Mouse (Mus musculus): ENCODE data around the gene Mptx1. TPM values are rescaled to one million over a fixed set of nuclear protein-coding genes. Genes with fewer than 3 reads are reported as not detected.
"Not testable (repeated sequence)": the region's sequence is repeated elsewhere in the genome, so short reads cannot be mapped to it uniquely, and the experiment has no call there.

The Mptx1 gene
- polyA plus RNA-seq (2012; rRNA removed): not detected in 2 replicates

DNA sequence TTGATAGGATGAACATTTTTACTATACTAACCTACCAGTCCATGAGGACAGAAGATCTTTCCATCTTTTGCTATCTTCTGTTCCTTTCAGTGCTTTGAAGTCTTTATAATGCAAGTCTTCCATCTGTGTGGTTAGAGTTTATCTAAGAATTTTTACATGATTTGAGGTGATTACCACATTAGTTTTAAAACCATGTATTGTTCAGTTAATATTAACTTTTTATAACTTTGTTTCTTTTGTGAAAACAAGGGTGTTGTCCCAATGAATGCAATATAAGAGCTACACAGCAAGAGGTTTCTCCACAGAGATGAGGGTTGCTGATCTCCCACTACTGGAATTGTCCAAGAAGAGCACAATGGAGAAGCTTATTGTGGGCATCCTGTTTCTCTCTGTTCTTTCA is at the start of gene Mptx1:
Gene Mptx1 (plus strand): TSS at position 301 of the 400 bp plus-strand sequence.
- DNase-seq (ENCODE audit: low read depth): no peak
- TF ChIP-seq POLR2A (IDR thresholded peaks at IDR 0.05; ENCODE audit: borderline replicate concordance, extremely low read depth, insufficient read depth, insufficient read length, poor library complexity, severe bottlenecking) (no peak), CTCF (IDR thresholded peaks at IDR 0.05; ENCODE audit: borderline replicate concordance, extremely low read depth, insufficient read depth, insufficient read length) (no peak)

DNA sequence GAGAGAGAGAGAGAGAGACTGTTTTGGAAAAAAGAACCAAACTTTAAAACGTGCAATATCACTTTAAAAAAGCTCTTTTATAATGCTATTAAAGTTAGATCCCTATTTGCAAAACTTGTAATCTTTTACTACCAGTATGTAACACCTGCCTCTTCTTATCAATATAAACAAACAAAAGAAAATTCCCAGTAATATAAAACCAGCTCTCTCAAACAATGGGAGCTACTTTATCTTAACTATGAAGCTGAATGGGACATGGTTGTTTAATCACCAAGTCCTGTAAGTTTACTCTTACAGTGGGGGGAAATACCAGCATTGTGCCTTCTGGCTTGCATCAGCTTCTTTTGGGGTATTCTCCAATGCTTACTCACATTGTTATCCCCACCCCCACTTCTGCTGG is 27.2 kb upstream of the Mptx1 start:
- no peak for DNase-seq (ENCODE audit: low read depth)
- TF ChIP-seq POLR2A (IDR thresholded peaks at IDR 0.05; ENCODE audit: borderline replicate concordance, extremely low read depth, insufficient read depth, insufficient read length, poor library complexity, severe bottlenecking): no peak
- TF ChIP-seq CTCF (IDR thresholded peaks at IDR 0.05; ENCODE audit: borderline replicate concordance, extremely low read depth, insufficient read depth, insufficient read length): no peak

DNA sequence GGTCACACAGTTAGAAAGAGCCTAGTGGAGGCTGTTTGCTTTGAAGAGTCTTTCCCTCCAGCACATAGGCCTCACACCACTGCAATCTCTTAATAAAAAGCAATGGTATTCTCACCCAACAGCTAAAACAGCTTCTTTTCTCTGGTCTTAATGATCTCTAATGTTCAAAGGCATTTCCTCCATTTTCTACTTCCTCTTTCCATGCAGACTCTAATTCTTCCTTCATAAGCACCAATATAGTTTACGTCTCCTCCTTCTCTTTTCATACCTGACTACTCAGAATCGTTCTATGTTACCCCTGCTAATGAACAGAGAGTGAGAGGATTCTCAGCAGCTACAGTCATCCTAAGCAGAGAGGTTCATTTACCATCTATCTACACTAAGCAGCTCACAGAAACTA is 13.0 kb upstream of the Mptx1 start:
- DNase-seq (ENCODE audit: low read depth): no peak
- no peak for TF ChIP-seq POLR2A (IDR thresholded peaks at IDR 0.05; ENCODE audit: borderline replicate concordance, extremely low read depth, insufficient read depth, insufficient read length, poor library complexity, severe bottlenecking)
- no peak for TF ChIP-seq CTCF (IDR thresholded peaks at IDR 0.05; ENCODE audit: borderline replicate concordance, extremely low read depth, insufficient read depth, insufficient read length)

DNA sequence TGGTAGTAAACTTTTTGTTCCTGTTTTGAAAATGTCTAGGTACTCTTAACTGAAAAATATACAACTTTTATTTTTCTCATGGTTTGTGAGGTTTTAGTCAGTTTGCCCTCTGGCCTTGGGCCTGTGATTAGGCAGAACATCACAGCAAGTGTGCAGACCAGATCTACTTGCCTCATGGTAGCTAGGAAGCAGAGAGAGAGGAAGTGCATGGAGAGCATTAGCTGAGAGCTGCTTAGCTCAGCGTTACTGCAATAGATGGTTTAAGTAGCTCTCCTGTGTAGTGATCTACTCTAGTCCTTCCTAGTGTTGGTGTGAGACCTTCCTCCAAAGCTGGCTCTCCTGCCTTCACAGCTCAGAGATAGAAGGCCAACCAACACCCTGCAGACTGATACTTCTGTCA is 23.3 kb downstream of the Mptx1 start:
- not testable (repeated sequence) for DNase-seq (ENCODE audit: low read depth)

DNA sequence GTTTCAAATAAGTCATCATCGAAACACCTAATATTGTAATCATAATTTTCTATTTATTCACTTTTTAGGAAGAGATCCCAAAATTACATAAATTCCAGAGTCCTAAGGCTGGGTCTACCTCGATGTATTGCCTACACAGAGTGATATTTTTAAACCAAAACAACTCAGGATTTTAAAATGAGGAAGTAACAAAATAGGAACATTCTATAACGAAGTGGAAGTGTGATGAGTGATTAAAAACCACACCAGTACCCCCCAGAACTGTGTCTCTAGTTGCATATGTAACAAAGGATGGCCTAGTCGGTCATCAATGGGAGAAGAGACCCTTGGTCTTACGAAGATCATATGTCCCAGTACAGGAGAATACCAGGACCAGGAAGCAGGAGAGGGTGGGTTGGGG is 24.3 kb downstream of the Mptx1 start:
- no peak for TF ChIP-seq POLR2A (IDR thresholded peaks at IDR 0.05; ENCODE audit: borderline replicate concordance, extremely low read depth, insufficient read depth, insufficient read length, poor library complexity, severe bottlenecking)
- TF ChIP-seq CTCF (IDR thresholded peaks at IDR 0.05; ENCODE audit: borderline replicate concordance, extremely low read depth, insufficient read depth, insufficient read length): no peak

DNA sequence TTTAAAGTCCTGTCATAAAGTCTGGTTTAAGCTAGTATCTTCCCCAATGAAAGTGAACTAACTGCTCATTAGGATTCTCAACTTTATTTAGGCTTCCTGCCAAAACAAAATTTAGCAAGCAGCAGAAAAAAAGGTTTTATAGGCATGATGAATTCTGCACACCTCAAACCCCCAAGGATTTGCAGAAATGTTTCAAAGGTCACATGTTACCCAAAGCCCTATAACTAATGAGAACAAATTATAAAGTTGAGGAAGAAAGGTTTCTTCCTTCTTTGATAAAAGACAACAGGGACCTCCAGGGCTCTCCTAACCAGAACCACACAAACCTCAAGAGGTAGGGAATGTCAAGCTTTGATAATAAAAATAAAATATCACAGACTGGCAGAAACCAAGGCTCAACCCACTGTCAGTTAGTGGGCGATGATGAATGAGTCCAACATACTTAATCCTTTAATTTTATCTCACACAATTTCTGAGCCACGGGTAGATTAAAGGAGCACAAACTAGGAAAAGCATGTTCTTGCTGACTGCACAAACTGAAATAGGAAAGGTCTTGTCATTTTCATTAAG is 34.6 kb downstream of the Mptx1 start, which contains the start of gene Olfr417:
Gene Olfr417 (plus strand): TSS at position 241 of the 570 bp plus-strand sequence.
- no peak for DNase-seq (ENCODE audit: low read depth)
- TF ChIP-seq POLR2A (IDR thresholded peaks at IDR 0.05; ENCODE audit: borderline replicate concordance, extremely low read depth, insufficient read depth, insufficient read length, poor library complexity, severe bottlenecking) (no peak), CTCF (IDR thresholded peaks at IDR 0.05; ENCODE audit: borderline replicate concordance, extremely low read depth, insufficient read depth, insufficient read length) (no peak)

More for the DNA sequence above, 24.3 kb downstream of the Mptx1 start:
- DNase-seq (ENCODE audit: low read depth): no peak

DNA sequence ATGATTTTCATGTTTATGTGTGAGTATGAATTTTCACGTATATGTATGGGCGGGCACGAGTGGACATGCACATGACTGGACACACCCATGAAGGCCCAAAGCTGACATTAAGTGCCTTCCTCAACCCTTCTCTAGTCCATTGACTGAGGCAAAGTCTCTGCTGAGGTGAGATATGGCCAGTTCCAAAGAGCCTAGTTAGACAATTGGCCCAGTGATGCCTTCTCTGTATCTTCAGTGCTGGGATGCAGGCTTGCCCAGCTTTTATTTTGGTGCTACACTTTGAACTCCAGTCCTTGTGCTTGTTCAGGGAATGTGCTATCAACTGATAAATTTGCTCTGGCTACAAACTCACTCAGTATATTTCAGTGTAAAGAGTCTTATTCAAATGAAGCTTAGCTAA is 43.5 kb downstream of the Mptx1 start:
- no peak for TF ChIP-seq CTCF (IDR thresholded peaks at IDR 0.05; ENCODE audit: borderline replicate concordance, extremely low read depth, insufficient read depth, insufficient read length)
- no peak for TF ChIP-seq POLR2A (IDR thresholded peaks at IDR 0.05; ENCODE audit: borderline replicate concordance, extremely low read depth, insufficient read depth, insufficient read length, poor library complexity, severe bottlenecking)
- no peak for DNase-seq (ENCODE audit: low read depth)

Other genes with a start within 250 kb of the Mptx1 start
- gene Olfr429, start 246.2 kb upstream of the Mptx1 start, polyA plus RNA-seq (2012; rRNA removed): not detected in 2 replicates
- not detected in 2 replicates for gene Olfr427, start 233.6 kb upstream of the Mptx1 start, polyA plus RNA-seq (2012; rRNA removed)
- gene Olfr231, start 209.4 kb upstream of the Mptx1 start, polyA plus RNA-seq (2012; rRNA removed): not detected in 2 replicates
- not detected in 2 replicates for gene Olfr424, start 199.0 kb upstream of the Mptx1 start, polyA plus RNA-seq (2012; rRNA removed)
- gene Olfr420, start 174.9 kb upstream of the Mptx1 start, polyA plus RNA-seq (2012; rRNA removed): not detected in 2 replicates
- gene Spta1, start 157.7 kb upstream of the Mptx1 start, polyA plus RNA-seq (2012; rRNA removed): 0.03 and 0.11 TPM in 2 replicates
- not detected in 2 replicates for gene Olfr419, start 78.5 kb upstream of the Mptx1 start, polyA plus RNA-seq (2012; rRNA removed)
- not detected in 2 replicates for gene Olfr417, start 34.6 kb downstream of the Mptx1 start, polyA plus RNA-seq (2012; rRNA removed)
- gene Olfr248, start 60.5 kb downstream of the Mptx1 start, polyA plus RNA-seq (2012; rRNA removed): not detected in 2 replicates
- gene Olfr414, start 93.5 kb downstream of the Mptx1 start, polyA plus RNA-seq (2012; rRNA removed): not detected in 2 replicates
- not detected in 2 replicates for gene Olfr220, start 111.6 kb downstream of the Mptx1 start, polyA plus RNA-seq (2012; rRNA removed)
- 14.0 and 18.3 TPM in 2 replicates for gene Fmn2, start 171.3 kb downstream of the Mptx1 start, polyA plus RNA-seq (2012; rRNA removed)

Data from brain, embryonic 14.5 days (tissue).